Mouse (Mus musculus): ENCODE results near the gene Snx30.

GRCm38 (mm10) chr4:59785412-59785811, 20.2 kb upstream of the Snx30 start:
- TF ChIP-seq CTCF (IDR thresholded peaks at IDR 0.05; ENCODE audit: low read depth) (no peak), EP300 (optimal IDR thresholded peaks at IDR 0.05) (no peak)
